Mouse (Mus musculus) pancreas, adult 10 weeks (tissue): ENCODE measurements around the gene Ubl5. TPM values are rescaled to one million over a fixed set of nuclear protein-coding genes. Genes with fewer than 3 reads are reported as not detected.

ENCODE experiments used
- polyA plus RNA-seq: library from polyadenylated mRNA; stranded (reverse); fragments of 350-450 nt; fragmentation: Illumina TruSeq; extraction: RNeasy Lipid Tissue Mini Kit (QIAGEN cat#74804); gene quantifications from one replicate; pipeline ENCODE4 v1.2.3, GENCODE M21; 2015; ENCODE audit warnings: low read depth, low replicate concordance; ENCODE audit not compliant: insufficient read depth

Ubl5 gene
- 85.3 TPM for polyA plus RNA-seq

DNA sequence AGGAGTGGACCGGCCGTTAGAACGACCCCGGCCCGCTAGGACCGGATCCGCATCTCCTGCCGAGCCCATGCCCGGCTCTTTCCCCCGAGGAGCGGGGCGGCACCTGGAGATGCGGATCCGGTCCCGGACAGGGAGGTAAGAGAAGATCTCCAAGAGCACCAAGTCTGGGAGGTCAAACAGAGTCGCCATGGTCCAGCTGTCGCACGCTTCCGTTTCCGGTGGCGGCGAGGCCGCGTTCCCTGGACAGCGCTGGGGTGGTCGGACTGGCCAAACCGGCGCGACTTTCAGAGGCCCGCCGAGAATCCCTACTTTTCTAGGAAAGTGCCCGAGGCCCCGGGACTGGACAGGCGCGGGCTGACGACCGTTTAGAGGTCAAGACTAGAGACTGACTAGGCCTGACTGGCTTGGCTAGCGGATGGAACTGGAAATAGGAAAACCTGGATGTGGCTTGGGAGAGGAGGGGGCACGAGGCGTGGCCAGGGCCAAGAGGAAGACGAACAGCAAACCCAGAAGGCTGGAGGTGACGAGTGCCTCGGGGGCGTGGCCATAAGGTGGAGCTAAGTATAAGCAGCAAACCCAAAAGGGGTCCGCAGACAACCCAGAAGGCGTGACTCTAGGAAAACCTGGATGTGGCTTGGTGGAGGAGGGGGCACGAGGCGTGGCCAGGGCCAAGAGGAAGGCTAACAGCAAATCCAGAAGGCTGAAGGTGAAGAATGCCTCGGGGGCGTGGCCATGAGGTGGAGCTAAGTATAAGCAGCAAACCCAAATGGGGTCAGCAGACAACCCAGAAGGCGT lies at the start of gene Ubl5:
Gene Ubl5 (plus strand): TSS at position 778 of the 795 bp plus-strand sequence.

GRCm38 (mm10) chr9:20644360-20645081 lies 1.8 kb downstream of the Ubl5 start, which contains the start of gene Fbxl12:
Fbxl12 (minus strand) TSS chr9:20644767.

GRCm38 (mm10) chr9:20651602-20652259 lies 9.1 kb downstream of the Ubl5 start, which contains the start of gene Pin1:
Pin1 (plus strand) TSS chr9:20652095.

Other genes with a start within 250 kb of the Ubl5 start
- 1.8 TPM for gene Zfp26, start 182.7 kb upstream of the Ubl5 start, polyA plus RNA-seq
- gene Zfp426, start 150.1 kb upstream of the Ubl5 start, polyA plus RNA-seq = 3.7 TPM
- gene Zfp266, start 121.5 kb upstream of the Ubl5 start, polyA plus RNA-seq = 3.6 TPM
- 1.9 TPM for gene Zfp846, start 61.6 kb upstream of the Ubl5 start, polyA plus RNA-seq
- 8.1 TPM for gene Fbxl12, start 1.9 kb downstream of the Ubl5 start, polyA plus RNA-seq
- 2.8 TPM for gene Pin1, start 9.2 kb downstream of the Ubl5 start, polyA plus RNA-seq
- 0.57 TPM for gene Olfm2, start 103.5 kb downstream of the Ubl5 start, polyA plus RNA-seq
- 10.9 TPM for gene Col5a3, start 172.2 kb downstream of the Ubl5 start, polyA plus RNA-seq
- not detected for gene Rdh8, start 175.6 kb downstream of the Ubl5 start, polyA plus RNA-seq
- 12.9 TPM for gene A230050P20Rik, start 225.8 kb downstream of the Ubl5 start, polyA plus RNA-seq
- gene Angptl6, start 236.8 kb downstream of the Ubl5 start, polyA plus RNA-seq = 1.1 TPM
- 21.0 TPM for gene Ppan, start 245.3 kb downstream of the Ubl5 start, polyA plus RNA-seq